Mouse (Mus musculus) ES-Bruce4 (cell line): ENCODE measurements around the gene Dock9. TPM values are rescaled to one million over a fixed set of nuclear protein-coding genes. Genes with fewer than 3 reads are reported as not detected.
A peak's percentile ranks its signal among the peaks of the same experiment; 100 is the strongest.

Experiments
- H3K27ac ChIP-seq: 2 replicates; pipeline ENCODE4 v1.5.1; 2012; ENCODE audit warnings: low read length, inconsistent platforms; ENCODE audit not compliant: insufficient read depth
- H3K27me3 ChIP-seq: 2 replicates; pipeline ENCODE4 v1.6.1; 2012; ENCODE audit warnings: mild to moderate bottlenecking, low read length, inconsistent platforms; ENCODE audit not compliant: control insufficient read depth, poor library complexity, insufficient read depth, severe bottlenecking
- H3K36me3 ChIP-seq: 2 replicates; pipeline ENCODE4 v1.6.1; 2012; ENCODE audit warnings: inconsistent platforms, mild to moderate bottlenecking, low read length, moderate library complexity; ENCODE audit not compliant: control insufficient read depth, poor library complexity, insufficient read depth, severe bottlenecking
- H3K4me1 ChIP-seq: one replicate; pipeline ENCODE4 v1.8.1; 2011; ENCODE audit warnings: low read length; ENCODE audit not compliant: control insufficient read depth, insufficient read depth
- H3K4me3 ChIP-seq: 2 replicates; pipeline ENCODE4 v1.5.1; 2011; ENCODE audit warnings: low read depth, mild to moderate bottlenecking, low read length
- H3K9ac ChIP-seq: 2 replicates; pipeline ENCODE4 v1.6.1; 2012; ENCODE audit warnings: low read depth, mild to moderate bottlenecking, inconsistent platforms; ENCODE audit not compliant: poor library complexity, severe bottlenecking
- H3K9me3 ChIP-seq: replicated peaks from 2 replicates; pipeline ENCODE4 v1.6.1; 2012; ENCODE audit warnings: mild to moderate bottlenecking, low read length, inconsistent platforms; ENCODE audit not compliant: control insufficient read depth, poor library complexity, insufficient read depth, severe bottlenecking
- CTCF ChIP-seq: IDR thresholded peaks from one replicate; pipeline ENCODE4 v1.8.1; 2011; ENCODE audit warnings: low read depth, low read length
- EP300 ChIP-seq: IDR thresholded peaks from 2 replicates; pipeline ENCODE4 v1.6.1; 2011; ENCODE audit warnings: low read depth, low read length; ENCODE audit not compliant: insufficient read depth
- POLR2A ChIP-seq: IDR thresholded peaks from one replicate; pipeline ENCODE4 v1.8.1; 2011; ENCODE audit warnings: low read length; ENCODE audit not compliant: insufficient read depth
- polyA plus RNA-seq: library from polyadenylated mRNA; stranded (reverse); fragments of >200 nt; gene quantifications from 2 replicates; pipeline ENCODE4 v1.2.4, GENCODE M21; 2011; ENCODE audit warnings: low read depth; ENCODE audit not compliant: missing spikeins, insufficient read depth, insufficient read length

The Dock9 gene
- polyA plus RNA-seq, 1 experiment: 21.0 TPM

DNA sequence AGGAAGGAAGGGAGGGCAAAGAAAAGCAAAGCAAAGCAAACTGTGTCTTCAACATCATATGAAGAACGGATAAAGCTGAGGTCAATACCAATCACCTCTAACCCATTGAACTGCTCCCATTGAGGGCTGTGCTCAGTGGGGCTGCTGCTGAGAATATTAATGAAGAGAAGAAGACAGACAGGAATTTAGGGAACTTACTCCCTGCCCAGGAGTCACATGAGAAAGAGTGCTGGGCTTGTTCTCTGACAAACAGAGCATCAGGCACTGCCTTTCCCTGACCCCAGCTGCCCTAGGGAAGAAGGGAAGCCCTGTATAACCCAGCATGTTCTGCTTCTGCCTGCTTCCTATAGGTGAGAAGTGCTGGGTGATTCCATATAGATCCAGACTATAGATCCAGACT lies 109.5 kb downstream of the Dock9 start:
- Histone ChIP-seq H3K27me3 (no peaks in the 10 kb centered on the region), H3K9ac (no peak overlapping the region), H3K36me3 (no peaks in the 10 kb centered on the region), H3K4me1 (peaks cover 4% of the 10 kb centered on the region), H3K27ac (no peak overlapping the region), H3K4me3 (no peak overlapping the region), H3K9me3 (no peaks in the 10 kb centered on the region)
- TF ChIP-seq POLR2A (no peak), EP300 (no peak), CTCF (no peak)

DNA sequence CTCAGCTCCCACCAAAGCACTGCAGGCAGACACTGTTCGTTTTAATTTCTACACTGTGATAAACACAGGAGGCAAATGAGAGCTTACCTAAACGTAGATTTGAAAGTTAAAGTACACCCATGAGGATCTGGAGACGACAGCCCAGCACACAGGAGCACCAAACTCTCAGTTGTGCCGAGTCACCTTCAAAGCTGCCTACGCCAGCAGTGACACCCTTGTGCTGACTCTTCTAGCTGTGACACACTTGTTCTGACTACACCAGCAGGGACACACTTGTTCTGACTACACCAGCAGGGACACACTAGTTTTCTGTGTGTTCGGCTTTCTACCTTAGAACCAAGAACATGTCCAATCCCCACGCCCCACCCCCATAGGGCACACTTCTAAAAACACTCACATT lies 110.4 kb downstream of the Dock9 start:
- H3K36me3 ChIP-seq: no peaks in the 10 kb centered on the region
- H3K27me3 ChIP-seq: no peaks in the 10 kb centered on the region
- TF ChIP-seq CTCF (no peak), POLR2A (no peak), EP300 (no peak)
- no peak overlapping the region for H3K4me3 ChIP-seq
- H3K27ac ChIP-seq: no peak overlapping the region
- H3K9me3 ChIP-seq: no peaks in the 10 kb centered on the region
- no peak overlapping the region for H3K9ac ChIP-seq
- H3K4me1 ChIP-seq: peaks cover 4% of the 10 kb centered on the region

- Histone ChIP-seq H3K27me3 (no peaks in the 10 kb centered on the region), H3K36me3 (no peaks in the 10 kb centered on the region), H3K9ac (no peak overlapping the region), H3K27ac (no peak overlapping the region), H3K4me3 (no peak overlapping the region), H3K9me3 (no peaks in the 10 kb centered on the region), H3K4me1 (peaks cover 6% of the 10 kb centered on the region)
- TF ChIP-seq CTCF (no peak), POLR2A (no peak), EP300 (no peak)
These were observed 118.7 kb downstream of the Dock9 start for GRCm38 (mm10) chr14:121678913-121679312.

- no peak overlapping the region for H3K27ac ChIP-seq
- no peaks in the 10 kb centered on the region for H3K9me3 ChIP-seq
- H3K4me3 ChIP-seq: no peak overlapping the region
- no peaks in the 10 kb centered on the region for H3K36me3 ChIP-seq
- H3K27me3 ChIP-seq: no peaks in the 10 kb centered on the region
- H3K9ac ChIP-seq: no peak overlapping the region
- H3K4me1 ChIP-seq: peaks cover 6% of the 10 kb centered on the region
- TF ChIP-seq EP300 (no peak), POLR2A (no peak), CTCF (no peak)
These were observed 119.2 kb downstream of the Dock9 start for GRCm38 (mm10) chr14:121678445-121678844.

DNA sequence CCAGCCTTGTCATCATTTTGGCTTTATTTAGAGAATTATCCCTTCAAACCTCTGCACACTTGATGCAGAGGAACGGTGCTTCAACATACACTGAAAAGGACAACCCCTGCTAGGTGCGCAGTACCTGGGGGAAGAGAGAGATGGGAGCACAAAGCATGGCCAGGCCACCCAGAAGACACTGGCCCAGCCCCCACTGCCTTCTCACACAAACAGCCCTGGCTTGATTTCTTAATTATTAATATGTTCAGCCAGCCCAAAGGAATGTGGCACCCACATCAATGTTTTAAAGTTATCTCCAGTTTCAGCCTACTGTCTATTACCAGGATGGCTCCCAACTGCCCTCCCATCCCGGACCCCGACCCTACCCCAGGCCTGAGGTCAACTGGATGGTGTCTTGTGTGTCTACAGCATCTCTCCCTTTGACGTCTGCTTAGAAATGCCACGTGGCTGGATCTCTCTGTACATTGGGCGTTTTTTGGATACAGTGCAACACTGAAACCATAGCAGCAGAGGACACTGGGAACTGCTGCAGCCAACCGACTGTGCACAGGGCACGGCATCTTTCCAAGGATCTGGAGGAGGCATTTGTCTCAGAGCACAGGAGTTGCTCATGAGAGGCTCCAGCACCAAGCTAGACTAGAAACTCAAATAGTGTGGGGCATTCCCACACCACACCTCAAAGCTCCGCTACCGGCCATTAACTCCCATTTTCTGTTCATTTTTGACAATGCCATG lies 120.9 kb downstream of the Dock9 start:
- no peaks in the 10 kb centered on the region for H3K9me3 ChIP-seq
- H3K4me3 ChIP-seq: no peak overlapping the region
- H3K27ac ChIP-seq: peak overlapping the region; percentile 81
- no peaks in the 10 kb centered on the region for H3K27me3 ChIP-seq
- H3K9ac ChIP-seq: no peak overlapping the region
- H3K36me3 ChIP-seq: no peaks in the 10 kb centered on the region
- peaks cover 6% of the 10 kb centered on the region for H3K4me1 ChIP-seq
- TF ChIP-seq POLR2A (no peak), EP300 (no peak), CTCF (no peak)

- Histone ChIP-seq H3K27me3 (no peaks in the 10 kb centered on the region), H3K9me3 (no peaks in the 10 kb centered on the region), H3K4me3 (no peak overlapping the region), H3K36me3 (no peaks in the 10 kb centered on the region), H3K4me1 (peaks cover 6% of the 10 kb centered on the region), H3K27ac (peak overlapping the region; percentile 92), H3K9ac (no peak overlapping the region)
- TF ChIP-seq EP300 (peak; percentile 69; the same call in 1 of the 2 replicates), CTCF (no peak), POLR2A (no peak)
These were observed 121.5 kb downstream of the Dock9 start for GRCm38 (mm10) chr14:121676121-121676591.
